Mouse (Mus musculus) macrophage (primary cell): ENCODE data around the gene Ppara. TPM values are rescaled to one million over a fixed set of nuclear protein-coding genes. Genes with fewer than 3 reads are reported as not detected.
"Not testable (repeated sequence)": the region's sequence is repeated elsewhere in the genome, so short reads cannot be mapped to it uniquely, and the experiment has no call there.

ENCODE experiments used
- H3K27ac ChIP-seq: fragments of 350-480 bp; formaldehyde crosslinking; 2 replicates; pipeline ENCODE4 v1.9.0; 2021
- H3K36me3 ChIP-seq: fragments of 350-480 bp; formaldehyde crosslinking; 2 replicates; pipeline ENCODE4 v1.9.0; 2021; ENCODE audit errors: inconsistent target
- H3K4me3 ChIP-seq: fragments of 350-480 bp; formaldehyde crosslinking; 2 replicates; pipeline ENCODE4 v1.9.0; 2021; ENCODE audit errors: inconsistent target
- H3K79me2 ChIP-seq: fragments of 350-480 bp; formaldehyde crosslinking; 2 replicates; pipeline ENCODE4 v1.9.0; 2021; ENCODE audit errors: inconsistent target
- WGBS: methylation state at CpG from one replicate; pipeline ENCODE4 v1.1.7; 2026; ENCODE audit warnings: inconsistent platforms; ENCODE audit not compliant: missing documents; 5-methylcytosine and 5-hydroxymethylcytosine counted together
- polyA plus RNA-seq: library from polyadenylated mRNA; stranded (reverse); fragments of 250-400 nt; gene quantifications from 3 replicates; pipeline ENCODE4 v1.2.4, GENCODE M21; 2018; ENCODE audit warnings: inconsistent platforms

Gene Ppara
- polyA plus RNA-seq, 1 experiment from 2014 or later = not detected

DNA sequence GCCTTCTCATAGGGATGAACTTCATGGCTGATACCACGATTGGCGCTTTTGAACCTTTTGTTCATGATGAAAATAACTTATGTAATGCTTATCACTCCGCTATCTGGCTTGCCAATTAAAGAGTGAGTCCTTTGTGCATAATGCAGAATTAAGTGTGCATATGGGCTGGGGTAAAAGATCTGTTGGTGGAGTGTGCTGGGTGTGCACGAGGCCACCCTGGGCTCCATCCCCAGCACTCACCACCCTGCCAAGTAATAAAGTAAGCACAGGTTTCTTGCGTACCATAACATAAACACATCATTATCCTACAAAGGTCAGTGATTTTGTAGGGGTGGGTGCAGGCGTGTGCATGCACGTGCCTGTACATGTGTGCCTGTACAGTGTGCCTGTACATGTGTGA, 40.2 kb downstream of the Ppara start:
- WGBS = 91% methylated on average over 7 of the region's 7 CpGs
- H3K27ac ChIP-seq = no peak overlapping the region
- no peaks in the 10 kb centered on the region for H3K36me3 ChIP-seq
- H3K79me2 ChIP-seq = no peaks in the 10 kb centered on the region
- no peak overlapping the region for H3K4me3 ChIP-seq

DNA sequence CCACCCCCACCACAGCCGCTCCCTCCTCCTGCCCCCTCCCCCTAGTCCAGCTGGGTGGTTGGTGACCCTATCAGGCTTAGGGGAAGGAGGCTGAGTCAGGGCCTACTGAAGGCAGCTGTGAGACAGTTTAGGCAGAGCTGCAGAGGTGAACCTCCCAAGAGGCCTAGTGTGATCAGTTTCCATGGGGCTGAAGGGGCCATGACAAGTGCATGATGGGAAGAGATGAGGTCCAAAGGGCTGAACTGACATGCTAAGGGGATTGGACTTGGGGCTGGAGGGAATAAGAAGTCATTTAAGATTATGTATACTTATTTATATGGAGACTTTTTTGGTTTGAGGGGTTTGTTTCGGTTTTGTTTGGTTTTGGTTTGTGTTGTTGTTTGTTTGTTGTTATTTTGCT, 41.5 kb downstream of the Ppara start:
- Histone ChIP-seq H3K79me2 (no peaks in the 10 kb centered on the region), H3K4me3 (no peak overlapping the region), H3K27ac (no peak overlapping the region), H3K36me3 (no peaks in the 10 kb centered on the region)
- WGBS = 46% methylated on average over 2 of the region's 2 CpGs

DNA sequence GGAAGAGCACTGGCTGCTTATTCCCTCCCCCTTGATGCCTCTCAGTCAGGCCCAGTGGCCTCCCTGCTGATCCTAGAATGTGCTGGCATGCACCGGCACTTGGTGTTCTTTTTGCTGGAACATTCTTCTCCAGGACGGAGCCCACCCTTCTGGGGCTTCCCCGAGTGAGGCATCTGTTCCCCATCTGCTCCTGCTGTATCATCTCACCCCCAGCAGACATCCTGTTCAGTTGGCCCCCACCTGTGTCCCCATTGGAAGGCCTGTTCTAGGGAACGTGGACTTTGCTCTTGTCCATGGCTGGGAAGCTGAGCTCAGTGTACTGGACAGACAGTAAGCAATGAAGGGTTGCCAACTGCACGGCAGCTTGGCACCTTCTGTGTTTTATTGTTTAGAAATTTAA, 42.0 kb downstream of the Ppara start:
- Histone ChIP-seq H3K27ac (no peak overlapping the region), H3K4me3 (no peak overlapping the region), H3K79me2 (no peaks in the 10 kb centered on the region), H3K36me3 (no peaks in the 10 kb centered on the region)
- 75% methylated on average over 4 of the region's 5 CpGs for WGBS

DNA sequence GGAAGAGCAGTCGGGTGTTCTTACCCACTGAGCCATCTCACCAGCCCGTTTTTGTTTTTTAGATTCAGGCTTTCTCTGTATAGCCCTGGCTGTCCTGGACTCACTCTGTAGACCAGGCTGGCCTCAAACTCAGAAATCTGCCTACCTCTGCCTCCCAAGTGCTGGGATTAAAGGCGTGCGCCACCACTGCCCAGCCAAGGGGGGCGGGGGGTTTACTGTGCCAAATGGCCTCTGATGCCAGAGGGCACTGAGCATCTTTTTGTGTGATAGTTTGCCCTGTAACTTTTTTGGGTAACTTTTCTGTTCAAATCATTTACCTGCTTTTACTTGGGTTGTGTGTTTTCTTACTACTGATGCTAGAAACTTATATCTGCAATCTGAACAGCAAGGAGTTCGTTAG, 44.1 kb downstream of the Ppara start:
- WGBS = 86% methylated on average over 6 of the region's 6 CpGs
- H3K4me3 ChIP-seq, H3K79me2 ChIP-seq, H3K36me3 ChIP-seq, H3K27ac ChIP-seq: not testable (repeated sequence)

DNA sequence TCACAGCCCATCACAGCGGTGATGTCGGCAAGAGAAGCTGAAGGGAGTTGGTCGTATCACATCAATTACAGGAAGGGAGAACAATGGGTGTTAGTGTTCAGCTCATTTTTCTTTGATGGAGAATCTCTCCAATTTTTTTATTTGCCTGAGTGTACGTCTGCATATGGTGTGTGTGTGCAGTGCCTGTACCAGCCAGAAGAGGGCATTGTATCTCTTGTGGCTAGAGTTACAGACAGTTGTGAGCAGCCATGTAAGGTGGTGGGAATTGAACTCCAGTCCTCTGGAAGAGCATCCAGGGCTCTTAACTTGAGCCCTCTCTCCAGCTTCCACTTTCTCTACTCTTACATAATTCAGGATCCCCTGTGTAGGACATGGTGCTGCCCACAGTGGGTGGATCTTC, 48.4 kb downstream of the Ppara start:
- Histone ChIP-seq H3K27ac (no peak overlapping the region), H3K36me3 (no peaks in the 10 kb centered on the region), H3K79me2 (no peaks in the 10 kb centered on the region), H3K4me3 (no peak overlapping the region)
- 94% methylated on average over 4 of the region's 4 CpGs for WGBS

DNA sequence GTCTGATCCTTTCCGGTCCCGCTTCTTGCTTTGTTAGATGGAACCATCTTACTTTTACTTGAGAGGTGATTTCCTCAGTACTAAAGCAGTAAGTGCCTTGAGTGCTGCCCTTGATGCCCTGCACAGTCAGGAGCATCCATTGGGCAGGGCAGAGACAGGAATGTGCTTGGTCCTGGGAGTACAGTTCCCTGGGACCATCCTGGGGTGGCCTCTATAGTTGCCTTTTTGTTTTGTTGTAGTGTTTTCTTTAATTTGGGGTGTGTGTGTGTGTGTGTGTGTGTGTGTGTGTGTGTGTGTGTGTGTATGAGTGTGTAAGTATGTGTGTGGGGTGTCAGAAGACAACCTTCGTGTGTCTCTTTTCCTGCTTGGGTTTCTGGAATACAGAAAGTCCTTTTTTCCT, 49.6 kb downstream of the Ppara start:
- 90% methylated on average over 2 of the region's 3 CpGs for WGBS
- Histone ChIP-seq H3K27ac (no peak overlapping the region), H3K79me2 (no peaks in the 10 kb centered on the region), H3K4me3 (no peak overlapping the region), H3K36me3 (no peaks in the 10 kb centered on the region)

DNA sequence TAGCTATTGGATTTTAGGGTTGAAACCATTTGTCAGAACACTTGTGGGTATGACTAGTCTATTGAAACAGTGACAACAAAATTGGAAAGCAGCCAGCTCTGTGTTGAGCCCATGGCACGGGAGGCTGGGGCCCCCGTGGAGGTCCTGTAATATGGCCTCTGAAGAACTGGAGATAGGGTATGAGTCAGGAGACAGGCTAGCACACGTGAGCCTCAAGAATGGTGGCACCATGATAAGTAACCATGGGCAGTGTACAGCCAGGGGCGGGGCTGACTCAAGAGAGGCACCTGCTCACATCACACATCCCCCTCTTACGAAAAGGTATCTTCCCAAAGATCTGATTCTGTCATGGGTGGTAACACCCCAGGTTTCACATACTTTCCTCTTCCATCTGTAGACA, 51.9 kb downstream of the Ppara start:
- WGBS = 72% methylated on average over 5 of the region's 5 CpGs
- Histone ChIP-seq H3K27ac (no peak overlapping the region), H3K79me2 (no peaks in the 10 kb centered on the region), H3K36me3 (no peaks in the 10 kb centered on the region), H3K4me3 (no peak overlapping the region)

DNA sequence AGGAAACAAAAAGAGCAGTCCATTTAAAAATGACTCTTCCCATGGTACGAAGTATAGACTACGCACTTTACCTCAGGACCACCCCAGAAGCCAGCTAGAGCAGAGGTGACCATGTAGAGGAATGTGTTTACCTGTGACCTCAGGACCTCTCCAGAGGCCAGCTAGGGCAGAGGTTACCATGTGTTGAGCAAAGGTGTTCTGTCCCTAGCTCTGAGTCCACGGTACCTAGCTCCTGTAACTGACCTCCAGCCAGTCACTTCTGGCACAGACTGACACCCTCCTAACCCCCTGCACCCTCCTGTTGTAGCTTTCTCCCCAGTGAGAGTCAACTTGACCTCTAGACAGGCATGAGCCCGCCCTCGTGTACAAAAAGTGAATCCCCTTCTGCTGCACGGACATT, 52.7 kb downstream of the Ppara start:
- Histone ChIP-seq H3K27ac (no peak overlapping the region), H3K4me3 (no peak overlapping the region), H3K36me3 (no peaks in the 10 kb centered on the region), H3K79me2 (no peaks in the 10 kb centered on the region)
- 91% methylated on average over 6 of the region's 6 CpGs for WGBS

DNA sequence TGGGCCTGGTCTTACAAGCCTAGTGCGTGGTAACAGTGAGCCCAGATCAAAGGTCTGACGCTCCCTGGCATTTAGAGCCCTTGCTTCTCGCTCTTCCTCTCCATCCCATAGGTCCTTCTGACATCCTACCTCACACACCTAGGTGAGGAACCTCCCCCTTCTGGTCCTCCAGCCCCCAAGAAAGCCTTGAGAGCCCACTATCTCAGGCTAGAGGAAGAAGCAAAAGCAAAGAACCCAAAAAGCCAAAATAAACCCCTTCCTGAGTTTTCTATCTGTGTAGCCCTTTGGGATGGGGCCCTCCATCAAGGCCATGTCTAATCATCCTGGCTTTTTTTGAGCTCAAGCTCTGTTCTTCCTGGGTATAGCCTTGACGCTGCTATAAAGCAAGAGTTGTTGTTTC, 53.3 kb downstream of the Ppara start:
- Histone ChIP-seq H3K27ac (no peak overlapping the region), H3K4me3 (no peak overlapping the region), H3K79me2 (no peaks in the 10 kb centered on the region), H3K36me3 (no peaks in the 10 kb centered on the region)
- WGBS = 97% methylated on average over 4 of the region's 4 CpGs

DNA sequence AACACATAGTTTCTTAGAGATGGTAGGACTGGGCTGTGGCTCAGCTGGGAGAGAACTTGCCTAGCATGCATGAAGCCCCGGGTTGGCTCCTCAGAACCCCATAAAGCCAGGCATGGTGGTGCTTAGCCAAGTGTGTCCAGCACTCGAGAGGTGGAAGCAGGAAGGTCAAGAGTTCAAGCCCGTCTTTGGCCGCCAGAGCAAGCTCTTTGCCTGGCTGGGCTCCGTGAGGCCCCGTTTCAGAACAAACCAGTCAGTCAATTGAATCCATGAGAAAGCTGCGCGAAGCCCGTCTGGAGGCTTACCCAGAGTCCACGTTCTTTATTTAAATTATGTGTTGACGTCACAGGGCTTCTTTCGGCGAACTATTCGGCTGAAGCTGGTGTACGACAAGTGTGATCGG, 53.9 kb downstream of the Ppara start:
- 88% methylated on average over 16 of the region's 16 CpGs for WGBS

DNA sequence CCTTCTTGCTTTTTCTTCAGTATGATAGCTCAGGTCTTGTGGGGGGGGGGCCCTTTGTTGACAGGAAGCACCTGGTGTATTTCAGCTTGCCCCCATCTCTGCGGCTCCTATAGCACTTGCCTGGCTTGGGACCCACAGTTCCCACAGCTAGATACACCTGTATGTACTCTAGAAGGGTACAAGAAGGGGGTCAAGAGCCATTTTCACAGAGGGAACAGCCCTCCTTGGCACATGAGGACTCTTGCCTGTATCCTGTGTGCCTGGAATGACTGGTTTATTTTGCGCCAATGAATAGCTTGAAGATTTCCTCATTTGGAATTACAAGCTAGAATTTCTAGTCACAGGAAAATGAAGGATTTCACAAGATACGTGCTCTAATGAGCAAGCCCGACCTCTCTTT, 56.7 kb downstream of the Ppara start:
- H3K36me3 ChIP-seq = no peaks in the 10 kb centered on the region
- H3K27ac ChIP-seq = no peak overlapping the region
- H3K79me2 ChIP-seq = no peaks in the 10 kb centered on the region
- 81% methylated on average over 4 of the region's 4 CpGs for WGBS
- H3K4me3 ChIP-seq = no peak overlapping the region

More for the DNA sequence above, 53.9 kb downstream of the Ppara start:
- no peaks in the 10 kb centered on the region for H3K36me3 ChIP-seq
- H3K27ac ChIP-seq = no peak overlapping the region
- no peaks in the 10 kb centered on the region for H3K79me2 ChIP-seq
- no peak overlapping the region for H3K4me3 ChIP-seq

DNA sequence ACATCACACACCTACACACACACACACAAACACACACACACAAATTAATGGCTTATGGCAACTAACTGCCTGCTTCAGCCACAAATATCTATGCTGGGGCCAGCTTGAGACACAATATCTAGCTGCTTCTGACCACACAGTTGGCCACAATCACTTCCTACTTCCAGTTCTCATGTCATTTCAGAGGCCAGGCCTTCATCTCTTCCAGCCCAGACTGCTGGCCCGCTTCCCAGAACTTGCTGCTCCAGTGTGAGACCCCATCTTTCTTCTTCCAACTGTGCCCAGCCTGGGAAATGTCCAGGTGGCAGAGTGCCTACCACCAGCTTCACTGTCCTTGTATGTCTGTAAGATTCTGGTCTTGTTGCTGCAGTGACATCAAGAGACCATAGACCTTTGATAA, 58.0 kb downstream of the Ppara start:
- H3K4me3 ChIP-seq = no peak overlapping the region
- no peaks in the 10 kb centered on the region for H3K79me2 ChIP-seq
- H3K27ac ChIP-seq = no peak overlapping the region
- 0% methylated on average over 1 of the region's 1 CpGs for WGBS
- no peaks in the 10 kb centered on the region for H3K36me3 ChIP-seq

DNA sequence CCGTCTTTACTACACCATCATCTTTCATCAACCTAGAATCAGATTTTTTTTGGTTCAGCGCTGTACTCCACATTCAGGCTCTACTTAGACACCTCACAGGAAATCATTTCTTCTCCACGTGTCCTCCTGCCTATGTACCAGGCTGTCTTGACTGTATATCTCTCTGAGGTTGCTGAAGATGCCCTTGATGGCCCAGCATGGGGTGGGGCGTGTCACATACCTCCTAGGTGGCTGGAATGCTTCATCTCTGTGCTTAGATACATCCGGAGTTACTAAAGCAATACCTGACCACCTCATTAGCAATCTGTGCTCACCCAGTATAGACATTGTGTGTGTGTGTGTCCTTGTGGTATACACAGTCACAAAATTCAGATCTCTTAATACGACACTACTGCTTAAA, 60.7 kb downstream of the Ppara start:
- WGBS = 87% methylated on average over 6 of the region's 6 CpGs
- no peaks in the 10 kb centered on the region for H3K36me3 ChIP-seq
- H3K27ac ChIP-seq = no peak overlapping the region
- no peak overlapping the region for H3K4me3 ChIP-seq
- no peaks in the 10 kb centered on the region for H3K79me2 ChIP-seq

DNA sequence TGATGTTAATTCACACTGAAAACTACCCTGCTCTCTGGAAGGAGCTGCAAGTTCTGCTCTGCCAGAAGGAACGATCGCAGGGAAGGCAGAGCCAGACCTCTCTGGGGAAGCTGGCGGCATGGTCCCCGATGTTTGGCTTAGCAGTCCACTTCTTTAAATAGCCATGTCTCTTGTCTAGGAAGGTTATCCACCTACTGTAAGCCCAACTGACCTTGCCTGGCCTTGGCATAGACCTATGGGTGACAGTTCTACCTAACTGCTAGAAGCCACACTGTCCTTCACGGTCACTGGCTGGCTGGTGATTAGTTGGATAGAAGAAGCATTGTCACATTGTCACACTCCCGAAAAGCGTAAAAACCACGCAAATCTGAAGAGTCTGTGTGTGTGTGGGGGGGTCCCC, 63.9 kb downstream of the Ppara start:
- Histone ChIP-seq H3K79me2 (no peaks in the 10 kb centered on the region), H3K36me3 (no peaks in the 10 kb centered on the region), H3K4me3 (no peak overlapping the region), H3K27ac (no peak overlapping the region)
- 94% methylated on average over 8 of the region's 8 CpGs for whole genome bisulfite sequencing

DNA sequence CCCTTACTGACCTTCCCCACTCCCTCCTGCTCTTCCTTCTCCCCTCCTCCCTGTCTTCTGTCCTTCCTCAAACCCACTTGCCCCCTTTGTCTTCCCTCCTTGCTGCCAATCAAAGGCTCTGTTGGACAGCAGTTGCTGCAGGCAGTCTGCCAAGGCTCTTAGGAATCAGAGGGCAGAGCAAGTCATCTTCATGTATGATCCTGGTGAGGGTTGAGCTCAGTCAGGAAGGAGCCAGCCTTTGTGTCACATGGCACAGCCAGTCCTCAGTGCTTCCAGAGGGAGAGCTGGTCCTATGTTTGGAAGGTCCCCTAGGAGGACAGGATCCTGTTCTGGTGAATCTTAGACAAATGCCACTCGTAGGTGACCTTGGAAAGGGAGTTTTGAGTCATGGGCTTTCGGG, 68.1 kb downstream of the Ppara start:
- 100% methylated on average over 2 of the region's 2 CpGs for WGBS
- H3K79me2 ChIP-seq = no peaks in the 10 kb centered on the region

DNA sequence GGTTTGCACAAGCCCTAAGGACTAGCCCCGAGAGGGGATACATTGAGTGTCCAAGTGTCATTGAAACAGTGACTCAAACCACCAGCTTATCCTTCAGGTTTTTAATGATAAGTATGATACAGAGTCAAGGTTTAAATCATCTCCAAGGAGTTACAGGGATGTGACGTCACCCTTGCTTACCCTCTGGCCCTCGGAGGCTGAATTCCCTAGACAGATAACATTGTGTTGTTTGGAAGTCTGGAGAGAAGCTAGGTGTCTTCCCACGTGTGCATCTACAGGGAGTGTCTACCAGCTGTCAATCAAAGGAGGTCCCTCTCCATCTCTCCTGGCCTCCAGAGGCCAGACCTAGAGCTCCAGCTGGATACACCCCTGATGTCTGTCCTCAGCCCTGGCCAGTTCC, 72.1 kb downstream of the Ppara start:
- Histone ChIP-seq H3K79me2 (no peaks in the 10 kb centered on the region), H3K4me3 (no peak overlapping the region)
- WGBS = 93% methylated on average over 4 of the region's 4 CpGs

More for the DNA sequence above, 68.1 kb downstream of the Ppara start:
- Histone ChIP-seq H3K4me3 (no peak overlapping the region), H3K27ac (no peak overlapping the region), H3K36me3 (no peaks in the 10 kb centered on the region)

More for the DNA sequence above, 72.1 kb downstream of the Ppara start:
- H3K36me3 ChIP-seq = no peaks in the 10 kb centered on the region
- H3K27ac ChIP-seq = no peak overlapping the region
